Mouse (Mus musculus) kidney, adult 2 months (tissue): ENCODE data around the gene Plvap. TPM values are rescaled to one million over a fixed set of nuclear protein-coding genes. Genes with fewer than 3 reads are reported as not detected.

Source experiments
- DNase-seq: peaks from one replicate; pipeline ENCODE4 v3.0.0; 2021
- H3K27ac ChIP-seq: fragments of 200-500 bp; 2 replicates; pipeline ENCODE4 v1.5.1; 2012; ENCODE audit warnings: low read depth, low read length, control low read depth, inconsistent platforms; ENCODE audit not compliant: insufficient read depth
- H3K27me3 ChIP-seq: fragments of 200-500 bp; replicated peaks from 2 replicates; pipeline ENCODE4 v1.6.1; 2012; ENCODE audit warnings: mild to moderate bottlenecking, moderate library complexity, low read length, inconsistent platforms; ENCODE audit not compliant: control insufficient read depth, insufficient read depth
- H3K36me3 ChIP-seq: fragments of 200-500 bp; 2 replicates; pipeline ENCODE4 v1.6.1; 2012; ENCODE audit warnings: mild to moderate bottlenecking, moderate library complexity, low read length, inconsistent platforms; ENCODE audit not compliant: control insufficient read depth, insufficient read depth
- H3K4me1 ChIP-seq: fragments of 200-500 bp; 2 replicates; pipeline ENCODE4 v1.6.1; 2011; ENCODE audit warnings: low read length; ENCODE audit not compliant: control insufficient read depth, insufficient read depth
- H3K4me3 ChIP-seq: fragments of 200-500 bp; 2 replicates; pipeline ENCODE4 v1.5.1; 2011; ENCODE audit warnings: mild to moderate bottlenecking, low read depth, low read length, control low read depth; ENCODE audit not compliant: insufficient read depth
- CTCF ChIP-seq: fragments of 200-500 bp; conservative IDR thresholded peaks from 2 replicates; pipeline ENCODE4 v1.5.1; 2011; ENCODE audit warnings: low read depth, mild to moderate bottlenecking, control low read depth, low read length, moderate library complexity, mixed read lengths; ENCODE audit not compliant: insufficient read depth, insufficient read length
- POLR2A ChIP-seq: fragments of 200-500 bp; IDR thresholded peaks from one replicate; pipeline ENCODE4 v1.6.1; 2011; ENCODE audit warnings: low read depth, low read length, control low read depth
- WGBS: fragments of 180-500 bp; shearing (Covaris S2); methylation state at CpG from one replicate; pipeline ENCODE4 v1.1.7; 2018; 5-methylcytosine and 5-hydroxymethylcytosine counted together
- polyA plus RNA-seq: library from polyadenylated mRNA; depleted of rRNA; stranded (reverse); fragments of >200 nt; gene quantifications from 2 replicates; pipeline ENCODE4 v1.2.3, GENCODE M21; 2012

The Plvap gene
- polyA plus RNA-seq, 1 experiment = 502 TPM

GRCm38 (mm10) chr8:71471861-71472260, 39.7 kb downstream of the Plvap start:
- no peak for DNase-seq
- Histone ChIP-seq H3K27me3 (no peaks in the 10 kb centered on the region), H3K36me3 (no peaks in the 10 kb centered on the region), H3K27ac (no peak overlapping the region), H3K4me3 (no peak overlapping the region), H3K4me1 (0 out of 2 replicates have a peak, but pooled peaks cover 3% of the 10 kb centered on the region)
- no peak for TF ChIP-seq CTCF
- no peak for TF ChIP-seq POLR2A
- WGBS = 94% methylated on average over 17 of the region's 17 CpGs

- Histone ChIP-seq H3K4me3 (no peak overlapping the region), H3K27me3 (no peaks in the 10 kb centered on the region), H3K27ac (no peak overlapping the region), H3K4me1 (0 out of 2 replicates have a peak, but pooled peaks cover 3% of the 10 kb centered on the region), H3K36me3 (no peaks in the 10 kb centered on the region)
- no peak for TF ChIP-seq POLR2A
- TF ChIP-seq CTCF = no peak
- DNase-seq = no peak
- WGBS = 73% methylated on average over 5 of the region's 5 CpGs
These were observed 40.7 kb downstream of the Plvap start for GRCm38 (mm10) chr8:71470913-71471255.

DNA sequence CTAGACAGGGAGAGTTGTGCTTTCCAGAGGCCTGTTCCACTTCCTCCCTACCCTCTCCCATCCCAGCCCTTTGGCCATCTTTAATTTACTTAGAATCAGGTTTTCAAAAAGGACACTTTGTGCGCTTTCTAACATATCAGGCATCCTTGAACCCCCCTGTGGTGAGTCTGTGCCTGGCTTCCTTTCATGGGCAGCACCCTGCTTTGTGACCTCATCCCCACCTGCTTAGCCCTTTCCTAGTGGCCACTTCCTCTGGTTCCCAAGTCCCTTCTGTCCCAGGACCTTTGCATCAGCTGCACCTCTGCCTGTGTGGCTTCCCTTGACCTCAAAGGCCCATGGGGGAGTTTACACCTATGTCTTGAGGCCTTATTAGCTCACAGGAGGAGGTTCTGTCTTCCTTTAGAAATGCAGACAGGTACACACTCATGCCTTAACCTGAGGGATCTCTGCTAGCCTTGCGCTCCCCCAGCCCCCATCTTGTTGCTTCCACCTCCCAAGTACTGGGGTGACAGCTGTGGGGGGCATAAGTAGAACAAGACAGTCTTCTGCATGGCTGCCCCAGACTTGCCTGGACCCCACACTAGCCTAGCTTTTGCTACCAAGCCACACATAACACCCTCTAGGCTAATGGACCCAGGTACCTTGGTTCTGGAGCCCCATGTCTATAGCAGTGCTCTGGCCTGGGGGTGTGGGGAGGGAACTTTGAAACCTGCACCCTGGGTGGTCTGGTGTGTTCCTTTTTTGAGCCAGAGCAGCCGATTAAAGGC, 41.2 kb downstream of the Plvap start:
- H3K27me3 ChIP-seq = no peaks in the 10 kb centered on the region
- no peak overlapping the region for H3K4me3 ChIP-seq
- no peaks in the 10 kb centered on the region for H3K36me3 ChIP-seq
- TF ChIP-seq CTCF = no peak
- TF ChIP-seq POLR2A = no peak
- H3K4me1 ChIP-seq = 0 out of 2 replicates have a peak, but pooled peaks cover 8% of the 10 kb centered on the region
- H3K27ac ChIP-seq = no peak overlapping the region
- 74% methylated on average over 3 of the region's 3 CpGs for WGBS
- no peak for DNase-seq

GRCm38 (mm10) chr8:71469411-71469810, 42.1 kb downstream of the Plvap start:
- peak overlapping the region; percentile 71 for H3K4me3 ChIP-seq
- no peaks in the 10 kb centered on the region for H3K27me3 ChIP-seq
- TF ChIP-seq CTCF (no peak), POLR2A (no peak)
- no peaks in the 10 kb centered on the region for H3K36me3 ChIP-seq
- 0 out of 2 replicates have a peak, but pooled peaks cover 8% of the 10 kb centered on the region for H3K4me1 ChIP-seq
- H3K27ac ChIP-seq = no peak overlapping the region
- peak; percentile 51 for DNase-seq
- WGBS = under 1% methylated on average over 24 of the region's 24 CpGs

DNA sequence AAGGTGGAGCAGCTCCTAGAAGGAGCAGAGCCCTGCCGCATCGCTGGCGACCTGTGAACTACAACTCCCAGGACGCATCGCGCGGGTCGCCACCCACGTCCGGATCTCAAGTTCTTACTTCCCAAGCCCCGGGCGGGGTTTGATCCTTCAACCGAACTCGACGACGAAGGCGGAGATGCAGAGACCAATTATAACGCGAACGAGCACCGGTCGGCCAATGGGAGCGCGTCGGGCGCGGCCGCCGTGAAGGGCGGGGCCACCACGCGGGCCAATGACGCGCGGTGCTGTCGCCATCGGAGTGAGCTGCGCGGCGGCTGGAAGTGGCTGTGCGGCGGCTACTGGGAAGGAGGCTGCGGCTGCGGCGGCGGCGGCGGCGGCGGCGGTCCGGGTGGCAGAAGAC, 42.6 kb downstream of the Plvap start, which contains the start of gene Dda1:
Gene Dda1 (plus strand): TSS at position 284 of the 400 bp plus-strand sequence.
- H3K27ac ChIP-seq = no peak within 1 kb of the TSS
- no peaks in the 10 kb centered on the region for H3K36me3 ChIP-seq
- whole genome bisulfite sequencing = under 1% methylated on average over 47 of the region's 52 CpGs
- peak; percentile 99 for DNase-seq
- no peaks in the 10 kb centered on the region for H3K27me3 ChIP-seq
- H3K4me3 ChIP-seq = peak within 1 kb of the TSS; percentile 71
- peaks cover 10% of the 10 kb centered on the region; the same call in 1 of the 2 replicates for H3K4me1 ChIP-seq
- TF ChIP-seq POLR2A (peak; percentile 34), CTCF (no peak)

DNA sequence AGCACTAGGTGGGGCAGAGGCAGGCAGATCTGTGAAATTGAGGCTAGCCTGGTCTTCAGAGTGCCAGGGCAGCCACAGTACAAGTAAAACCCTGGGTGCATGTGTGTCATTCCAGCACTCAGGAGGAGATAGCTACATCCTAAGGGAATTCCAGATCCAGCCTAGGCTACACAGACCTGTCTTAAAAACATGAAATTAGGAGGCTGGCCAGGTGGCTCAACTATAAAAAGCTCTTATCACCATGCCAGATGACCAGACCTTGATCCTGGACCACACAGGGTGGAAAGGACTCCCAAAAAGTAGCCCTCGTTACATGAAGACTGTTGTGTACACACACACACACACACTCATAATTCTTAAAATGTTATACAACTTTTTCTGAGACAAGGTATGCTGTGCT, 43.6 kb downstream of the Plvap start:
- Histone ChIP-seq H3K4me3 (no peak overlapping the region), H3K27ac (no peak overlapping the region), H3K27me3 (no peaks in the 10 kb centered on the region), H3K36me3 (no peaks in the 10 kb centered on the region), H3K4me1 (peaks cover 14% of the 10 kb centered on the region; the same call in 1 of the 2 replicates)
- no peak for TF ChIP-seq CTCF
- no peak for TF ChIP-seq POLR2A
- no peak for DNase-seq
- 97% methylated on average over 1 of the region's 1 CpGs for WGBS

- TF ChIP-seq POLR2A (no peak), CTCF (no peak)
- H3K4me3 ChIP-seq = no peak overlapping the region
- no peaks in the 10 kb centered on the region for H3K27me3 ChIP-seq
- DNase-seq = no peak
- no peak overlapping the region for H3K27ac ChIP-seq
- WGBS = 93% methylated on average over 2 of the region's 2 CpGs
- no peaks in the 10 kb centered on the region for H3K36me3 ChIP-seq
- peaks cover 17% of the 10 kb centered on the region; the same call in 1 of the 2 replicates for H3K4me1 ChIP-seq
These were observed 44.4 kb downstream of the Plvap start for GRCm38 (mm10) chr8:71467201-71467600.
